Mouse (Mus musculus) left cerebral cortex, postnatal 4 days (tissue): ENCODE data around the gene Dnajb7. TPM values are rescaled to one million over a fixed set of nuclear protein-coding genes. Genes with fewer than 3 reads are reported as not detected.
A peak's percentile ranks its signal among the peaks of the same experiment; 100 is the strongest.
"Not testable (repeated sequence)": the region's sequence is repeated elsewhere in the genome, so short reads cannot be mapped to it uniquely, and the experiment has no call there.

Source experiments
- DNase-seq: peaks from one replicate; pipeline ENCODE4 v3.0.0-alpha.2; 2022
- intact Hi-C: fragments of 180-260 bp; cut with DNase I; formaldehyde crosslinking; loops from one replicate; pipeline ENCODE4 v1.15.1; 2025
- total RNA-seq, 2 experiments: library from RNA; stranded (reverse); gene quantifications; 2 replicates each; pipeline ENCODE4 v1.2.3; 2021

Dnajb7 gene
- under 1 TPM in 1 of 2 experiments, not detected in 1; 0.28 TPM for total RNA-seq

GRCm38 (mm10) chr15:81408199-81408598 lies at the start of gene Dnajb7:
Dnajb7 (minus strand) TSS chr15:81408299.
- intact Hi-C loops: no loop called here
- DNase-seq: no peak

GRCm38 (mm10) chr15:81448463-81448862 lies 40.4 kb upstream of the Dnajb7 start:
- intact Hi-C loops: loop anchor here (5.0 kb wide), 1 partner anchor 159 kb away; no protein-coding TSS in a partner anchor
- DNase-seq: peak; percentile 21

DNA sequence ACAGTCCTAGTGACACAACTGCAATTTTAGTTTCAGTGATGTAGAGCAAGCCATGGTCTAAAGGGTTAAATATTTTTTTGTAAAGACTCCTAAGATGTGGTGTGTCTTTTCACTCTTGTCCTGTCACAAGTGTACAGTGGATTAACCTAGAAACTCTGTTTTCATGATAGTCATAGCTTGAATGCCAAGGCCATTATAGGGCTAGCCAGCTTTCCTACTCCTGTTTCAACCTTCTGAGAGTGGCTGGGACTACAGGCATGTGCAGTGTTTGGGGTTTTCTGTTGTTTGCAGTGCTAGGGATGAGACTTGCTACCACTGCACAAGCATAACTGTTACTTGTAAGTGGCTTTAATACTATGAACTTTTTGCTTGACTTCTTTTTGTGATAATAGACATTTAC lies 31.1 kb upstream of the Dnajb7 start:
- no peak for DNase-seq
- intact Hi-C loops: no loop called here

- intact Hi-C loops: no loop called here
- DNase-seq: no peak
Measured at GRCm38 (mm10) chr15:81438345-81438744, 30.2 kb upstream of the Dnajb7 start.

- DNase-seq: no peak
- intact Hi-C loops: no loop called here
Measured at GRCm38 (mm10) chr15:81431195-81431594, 23.1 kb upstream of the Dnajb7 start.

- no peak for DNase-seq
- intact Hi-C loops: no loop called here
Measured at GRCm38 (mm10) chr15:81427947-81428346, 19.8 kb upstream of the Dnajb7 start.

DNA sequence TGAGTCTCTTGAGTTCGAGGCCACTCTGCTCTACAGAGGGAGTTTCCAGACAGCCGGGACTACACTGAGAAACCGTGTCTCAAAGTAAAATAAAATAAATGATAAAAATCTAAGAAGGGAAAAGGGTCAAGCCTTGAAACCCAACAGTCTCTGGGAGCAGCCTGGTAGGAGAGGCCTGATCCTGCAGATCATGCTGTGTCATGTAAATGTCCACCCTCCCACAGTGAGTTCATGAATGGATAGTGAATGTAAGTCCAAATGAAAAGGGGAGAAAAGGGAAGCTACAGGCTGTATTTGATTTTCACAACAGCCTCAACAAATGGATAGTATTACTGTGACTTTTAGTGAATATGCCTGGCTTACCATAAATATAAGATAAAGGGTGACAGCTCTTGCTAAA lies 17.2 kb upstream of the Dnajb7 start:
- intact Hi-C loops: no loop called here
- DNase-seq: no peak

- no peak for DNase-seq
- intact Hi-C loops: no loop called here
Measured at GRCm38 (mm10) chr15:81422156-81422681, 14.1 kb upstream of the Dnajb7 start.

- intact Hi-C loops: no loop called here
- DNase-seq: no peak
Measured at GRCm38 (mm10) chr15:81421454-81421853, 13.4 kb upstream of the Dnajb7 start.

DNA sequence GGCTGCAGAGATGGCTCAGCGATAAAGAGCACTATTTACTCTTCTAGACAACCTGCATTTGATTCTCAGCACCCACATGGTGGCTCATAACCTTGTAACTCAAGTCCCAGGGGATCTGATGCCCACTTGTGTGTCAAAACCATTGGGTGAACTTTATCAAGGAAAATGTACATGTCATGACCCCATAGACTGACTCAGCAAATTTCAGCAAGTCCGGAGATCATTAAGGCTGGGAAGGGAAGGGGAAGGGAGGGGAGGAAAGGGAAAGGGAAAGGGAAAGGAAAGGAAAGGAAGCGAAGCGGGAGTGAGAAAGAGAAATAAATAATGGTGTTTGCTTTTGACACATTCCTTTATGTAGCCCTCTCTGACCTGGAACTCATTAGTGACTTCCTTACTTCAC lies 10.0 kb upstream of the Dnajb7 start:
- DNase-seq: no peak
- intact Hi-C loops: no loop called here

GRCm38 (mm10) chr15:81416763-81417310 lies 8.7 kb upstream of the Dnajb7 start:
- peak; percentile 33 for DNase-seq
- intact Hi-C loops: not testable (repeated sequence)

- intact Hi-C loops: no loop called here
- no peak for DNase-seq
Measured at GRCm38 (mm10) chr15:81405008-81405407, 3.1 kb downstream of the Dnajb7 start.

DNA sequence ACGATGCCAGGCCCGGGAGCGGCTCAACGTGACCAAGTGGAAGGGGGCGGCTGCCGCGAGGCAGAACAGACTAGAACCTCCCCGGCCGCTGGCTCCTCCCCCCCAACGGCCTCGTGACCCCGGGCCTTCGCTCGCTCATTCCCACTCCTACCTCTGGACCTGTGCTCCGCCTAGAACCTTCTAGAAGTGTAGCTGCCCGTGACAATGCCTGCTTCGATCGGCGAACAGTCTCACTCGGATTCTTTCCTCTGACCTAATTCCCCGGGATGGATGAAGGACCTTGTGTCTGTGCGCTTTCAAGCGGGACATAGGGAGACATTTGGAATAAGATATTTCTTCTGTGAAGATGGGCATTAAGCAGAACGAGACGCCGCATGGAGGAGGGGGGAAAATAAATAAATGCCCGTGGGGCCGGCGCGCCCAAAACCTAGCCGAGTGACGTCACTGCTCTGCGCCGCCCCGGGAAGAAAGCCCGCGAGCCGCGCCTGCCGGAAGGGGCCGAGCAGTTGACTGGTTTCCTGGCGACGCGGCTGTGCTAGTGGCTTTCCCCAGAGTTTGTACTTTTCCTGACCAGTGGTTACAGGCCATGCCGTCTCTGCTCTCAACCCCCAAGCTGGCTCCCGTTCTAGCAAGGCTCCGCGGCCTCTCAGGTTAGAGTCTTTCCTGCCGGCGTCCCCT lies 8.3 kb downstream of the Dnajb7 start, which contains the start of the genes St13 and Xpnpep3:
Gene St13, minus strand, starts transcription at position 440 of the 678 bp plus-strand sequence.
Gene Xpnpep3, plus strand, starts transcription at position 501 of the 678 bp plus-strand sequence.
- peak; percentile 98 for DNase-seq
- intact Hi-C loops: no loop called here

- intact Hi-C loops: no loop called here
Measured at GRCm38 (mm10) chr15:81399297-81399637, 8.8 kb downstream of the Dnajb7 start.

GRCm38 (mm10) chr15:81398189-81398588 lies 9.9 kb downstream of the Dnajb7 start:
- DNase-seq: no peak
- intact Hi-C loops: no loop called here

More at GRCm38 (mm10) chr15:81399297-81399637, 8.8 kb downstream of the Dnajb7 start:
- DNase-seq: no peak

DNA sequence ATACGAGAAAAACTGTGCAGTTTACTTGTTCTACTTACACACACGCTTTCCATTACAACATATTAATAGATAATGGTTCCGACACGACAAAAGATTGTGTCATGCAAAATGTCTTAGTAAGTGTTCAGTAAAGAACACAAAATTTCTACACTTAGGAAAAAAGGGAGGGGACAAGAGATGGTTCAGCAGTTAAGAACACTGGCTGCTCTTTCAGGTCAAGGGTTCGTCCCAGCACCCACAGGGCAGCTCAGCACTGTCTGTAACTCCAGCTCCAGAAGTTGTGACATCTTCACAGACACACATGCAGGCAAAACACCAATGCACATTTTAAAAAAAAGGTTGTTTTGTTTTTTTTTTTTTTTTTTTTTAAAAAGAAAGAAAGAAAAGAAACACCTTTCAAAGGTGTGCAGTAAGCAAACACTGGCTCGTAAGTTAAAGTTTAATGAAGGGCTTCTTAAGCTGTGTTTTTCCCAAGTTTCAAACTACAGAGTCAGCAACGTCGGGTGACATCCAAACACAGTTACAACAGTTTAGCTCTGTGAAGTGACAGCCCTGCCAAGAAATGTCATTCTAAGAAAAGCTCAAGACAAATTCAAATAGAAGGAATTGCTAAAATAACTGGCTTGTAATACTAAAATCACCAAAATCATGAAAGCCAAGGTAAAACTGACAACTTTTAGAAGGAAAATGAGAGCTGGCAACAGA lies 13.7 kb downstream of the Dnajb7 start:
- no peak for DNase-seq
- intact Hi-C loops: no loop called here

DNA sequence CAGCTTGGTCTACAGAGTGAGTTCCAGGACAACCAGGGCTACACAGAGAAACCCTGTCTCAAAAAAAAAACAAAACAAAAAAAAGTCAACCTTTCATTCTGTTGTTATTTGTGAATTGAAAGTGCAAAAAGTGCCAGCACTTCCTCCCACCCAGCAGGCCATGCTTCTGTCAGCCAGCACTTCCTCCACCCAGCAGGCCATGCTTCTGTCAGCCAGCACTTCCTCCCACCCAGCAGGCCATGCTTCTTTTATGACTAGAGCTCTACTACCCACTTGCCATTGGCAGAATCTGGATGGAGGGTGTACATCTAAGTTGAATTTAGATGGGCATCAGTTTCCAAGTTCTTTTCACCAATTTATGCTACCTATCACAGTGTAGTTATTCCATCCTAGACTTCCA lies 15.1 kb downstream of the Dnajb7 start:
- intact Hi-C loops: no loop called here
- DNase-seq: peak; percentile 9

DNA sequence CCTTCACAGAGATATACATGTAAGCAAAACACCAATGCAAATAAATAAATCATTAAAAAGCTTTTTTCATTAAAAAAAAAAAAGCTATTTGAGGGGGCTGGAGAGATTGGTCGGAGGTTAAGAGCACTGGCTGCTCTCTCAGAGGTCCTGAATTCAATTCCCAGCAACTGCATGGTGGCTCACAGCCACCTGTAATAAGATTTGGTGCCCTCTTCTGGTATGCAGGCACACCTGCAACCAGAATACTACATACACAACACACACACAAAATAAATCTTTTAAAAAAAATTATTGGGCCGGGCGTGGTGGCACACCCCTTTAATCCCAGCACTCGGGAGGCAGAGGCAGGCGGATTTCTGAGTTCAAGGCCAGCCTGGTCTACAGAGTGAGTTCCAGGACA lies 21.8 kb downstream of the Dnajb7 start:
- intact Hi-C loops: no loop called here
- DNase-seq: no peak

- intact Hi-C loops: no loop called here
- no peak for DNase-seq
Measured at GRCm38 (mm10) chr15:81378845-81379244, 29.3 kb downstream of the Dnajb7 start.

- intact Hi-C loops: no loop called here
- no peak for DNase-seq
Measured at GRCm38 (mm10) chr15:81374621-81375020, 33.5 kb downstream of the Dnajb7 start.

DNA sequence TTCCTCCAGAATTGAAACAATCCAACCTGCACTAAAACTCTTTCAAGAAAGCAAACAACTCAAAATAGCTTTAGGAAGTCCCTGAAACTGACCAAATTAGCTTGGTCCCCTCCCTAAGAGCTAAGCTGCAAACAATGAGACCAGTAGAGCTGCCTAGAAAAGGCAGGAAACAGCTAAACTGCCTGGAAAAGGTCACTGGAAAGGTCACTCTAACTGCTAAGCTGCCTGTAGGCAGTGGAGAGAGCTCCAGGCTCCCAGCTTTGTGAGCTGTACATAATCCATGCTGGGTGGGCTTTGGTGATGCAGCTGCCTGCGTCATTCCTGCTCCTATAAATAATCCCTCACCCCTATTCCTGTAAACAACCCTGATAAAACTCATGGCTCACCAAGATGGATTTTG lies 37.7 kb downstream of the Dnajb7 start:
- DNase-seq: no peak
- intact Hi-C loops: no loop called here

- intact Hi-C loops: loop anchor here (5.0 kb wide), 1 partner anchor 264 kb away; no protein-coding TSS in a partner anchor
Measured at GRCm38 (mm10) chr15:81368601-81369000, 39.5 kb downstream of the Dnajb7 start.

More at GRCm38 (mm10) chr15:81368601-81369000, 39.5 kb downstream of the Dnajb7 start:
- DNase-seq: no peak
